8 mouse cellular contexts compared by ENCODE assay signal in genomic region chr19:4981767-4982166, GRCm38 (mm10). TPM values are rescaled to one million over a fixed set of nuclear protein-coding genes. Genes with fewer than 3 reads are reported as not detected.
DNase-seq lines count a peak whose midpoint lies in the region; ATAC-seq and TF ChIP-seq lines count a peak whose summit lies in the region.

No protein-coding gene starts in this region.

- no peak for ATAC-seq in forebrain, embryonic 11.5 days (replicated peaks; ENCODE audit: low FRiP score)
- no peak for ATAC-seq in forebrain, embryonic 13.5 days
- no peak for ATAC-seq in embryonic facial prominence, embryonic 14.5 days (ENCODE audit: low read depth)

- no peak overlapping the region for H3K9ac ChIP-seq in forebrain, embryonic 11.5 days (ENCODE audit: low read length)
- H3K9ac ChIP-seq in forebrain, embryonic 13.5 days: no peak overlapping the region
- no peak overlapping the region for H3K9ac ChIP-seq in embryonic facial prominence, embryonic 14.5 days (ENCODE audit: low read depth, low read length)

- no peaks in the 10 kb centered on the region for H3K9me3 ChIP-seq in forebrain, embryonic 11.5 days (ENCODE audit: control insufficient read depth, low read length)
- no peaks in the 10 kb centered on the region for H3K9me3 ChIP-seq in forebrain, embryonic 13.5 days (replicated peaks)
- no peaks in the 10 kb centered on the region for H3K9me3 ChIP-seq in embryonic facial prominence, embryonic 14.5 days (ENCODE audit: control insufficient read depth, low read length)

- TF ChIP-seq POLR2A in small intestine, adult 2 months (IDR thresholded peaks at IDR 0.05; ENCODE audit: low read depth, low read length): no peak

- H3K4me3 ChIP-seq in forebrain, embryonic 11.5 days (ENCODE audit: low read depth, low read length): no peak overlapping the region
- H3K4me3 ChIP-seq in forebrain, embryonic 13.5 days: no peak overlapping the region
- no peak overlapping the region for H3K4me3 ChIP-seq in embryonic facial prominence, embryonic 14.5 days (ENCODE audit: low read depth, low read length)
- no peak overlapping the region for H3K4me3 ChIP-seq in small intestine, adult 2 months (ENCODE audit: low read depth, low read length)

- H3K27me3 ChIP-seq in forebrain, embryonic 11.5 days (ENCODE audit: control insufficient read depth, insufficient read depth, low read length): peaks cover 12% of the 10 kb centered on the region
- H3K27me3 ChIP-seq in forebrain, embryonic 13.5 days: peaks cover 41% of the 10 kb centered on the region
- H3K27me3 ChIP-seq in embryonic facial prominence, embryonic 14.5 days (replicated peaks; ENCODE audit: control insufficient read depth, insufficient read depth, low read length): peaks cover 21% of the 10 kb centered on the region
- 0 out of 2 replicates have a peak, but pooled peaks cover 6% of the 10 kb centered on the region for H3K27me3 ChIP-seq in small intestine, adult 2 months (ENCODE audit: control insufficient read depth, insufficient read depth, low read length)

- TF ChIP-seq CTCF in small intestine, adult 2 months (IDR thresholded peaks at IDR 0.05; ENCODE audit: extremely low read depth, insufficient read length, insufficient replicate concordance, low read depth, low read length): peak; percentile 75; the same call in 1 of the 2 replicates

- peak; percentile 57 for DNase-seq in forebrain, embryonic 11.5 days (ENCODE audit: low spot score)
- DNase-seq in right cerebral cortex, adult 18-20 months: peak; percentile 66
- DNase-seq in right cerebral cortex, postnatal 14 days: no peak
- DNase-seq in adrenal gland, postnatal 10 days: peak; percentile 60
- peak; percentile 59 for DNase-seq in embryonic facial prominence, embryonic 14.5 days (ENCODE audit: low spot score)
- DNase-seq in left cerebral cortex, postnatal 14 days (ENCODE audit: low spot score in 2 of 2): peak; percentile 80

- intact Hi-C loops in left cerebral cortex, postnatal 14 days (cut with DNase I): loop anchor here (1.0 kb wide), 1 partner anchor 21 kb away; no protein-coding TSS in a partner anchor

- H3K27ac ChIP-seq in forebrain, embryonic 11.5 days (ENCODE audit: low read depth, low read length): no peak overlapping the region
- no peak overlapping the region for H3K27ac ChIP-seq in forebrain, embryonic 13.5 days
- H3K27ac ChIP-seq in embryonic facial prominence, embryonic 14.5 days (replicated peaks; ENCODE audit: low read depth, low read length): no peak overlapping the region
- H3K27ac ChIP-seq in small intestine, adult 2 months (ENCODE audit: insufficient read depth, low read depth, low read length): no peak overlapping the region

- no peak overlapping the region for H3K4me2 ChIP-seq in forebrain, embryonic 11.5 days (ENCODE audit: low read depth, low read length, severe bottlenecking)
- H3K4me2 ChIP-seq in forebrain, embryonic 13.5 days: no peak overlapping the region
- H3K4me2 ChIP-seq in embryonic facial prominence, embryonic 14.5 days (ENCODE audit: low read depth, low read length): no peak overlapping the region

- H3K36me3 ChIP-seq in forebrain, embryonic 11.5 days (ENCODE audit: control insufficient read depth, insufficient read depth, low read length): no peaks in the 10 kb centered on the region
- H3K36me3 ChIP-seq in forebrain, embryonic 13.5 days (ENCODE audit: poor library complexity, severe bottlenecking): no peaks in the 10 kb centered on the region
- H3K36me3 ChIP-seq in embryonic facial prominence, embryonic 14.5 days (ENCODE audit: control insufficient read depth, insufficient read depth, low read length): no peaks in the 10 kb centered on the region
- no peaks in the 10 kb centered on the region for H3K36me3 ChIP-seq in small intestine, adult 2 months (ENCODE audit: control insufficient read depth, insufficient read depth, low read length)

- H3K4me1 ChIP-seq in forebrain, embryonic 11.5 days (replicated peaks; ENCODE audit: control insufficient read depth, insufficient read depth, low read length): no peaks in the 10 kb centered on the region
- no peaks in the 10 kb centered on the region for H3K4me1 ChIP-seq in forebrain, embryonic 13.5 days
- H3K4me1 ChIP-seq in embryonic facial prominence, embryonic 14.5 days (ENCODE audit: control insufficient read depth, insufficient read depth, low read length): no peaks in the 10 kb centered on the region
- H3K4me1 ChIP-seq in small intestine, adult 2 months (ENCODE audit: control insufficient read depth, insufficient read depth, insufficient read length, low read length): no peaks in the 10 kb centered on the region

RNA-seq across cellular contexts. Expression of gene Npas4, which starts 8.3 kb away (rescaled TPM):
- polyA plus RNA-seq in forebrain, embryonic 11.5 days (2014; fragmentation: Nextera tagmentation; extraction: Ambion mirVana): not detected in 2 replicates
- polyA plus RNA-seq in forebrain, embryonic 13.5 days (2015; fragmentation: Nextera tagmentation; extraction: Ambion mirVana): 0.10 and 0.18 TPM in 2 replicates
- under 1 TPM; 0.15 to 0.24 TPM for total RNA-seq in adrenal gland, postnatal 10 days (2021)
- 0.07 TPM in 1 of 2 replicates, not detected in the other for polyA plus RNA-seq in embryonic facial prominence, embryonic 14.5 days (2014; fragmentation: Nextera tagmentation; extraction: Ambion mirVana)
- 10 to 100 TPM; 10.7 to 11.3 TPM for total RNA-seq in left cerebral cortex, postnatal 14 days (2021)
- 0.96 and 1.1 TPM in 2 replicates for polyA plus RNA-seq in small intestine, adult 2 months (2012; rRNA removed)

RNA-seq across cellular contexts. Expression of gene Mrpl11, which starts 19.8 kb away (rescaled TPM):
- 136 and 145 TPM in 2 replicates for polyA plus RNA-seq in forebrain, embryonic 11.5 days (2014; fragmentation: Nextera tagmentation; extraction: Ambion mirVana)
- 128 and 135 TPM in 2 replicates for polyA plus RNA-seq in forebrain, embryonic 13.5 days (2015; fragmentation: Nextera tagmentation; extraction: Ambion mirVana)
- 10 to 100 TPM; 72.0 to 75.1 TPM for total RNA-seq in adrenal gland, postnatal 10 days (2021)
- 104 and 109 TPM in 2 replicates for polyA plus RNA-seq in embryonic facial prominence, embryonic 14.5 days (2014; fragmentation: Nextera tagmentation; extraction: Ambion mirVana)
- total RNA-seq in left cerebral cortex, postnatal 14 days (2021): 10 to 100 TPM; 60.2 to 61.9 TPM
- polyA plus RNA-seq in small intestine, adult 2 months (2012; rRNA removed): 3.7 and 9.3 TPM in 2 replicates

RNA-seq across cellular contexts. Expression of gene Peli3, which starts 38.8 kb away (rescaled TPM):
- polyA plus RNA-seq in forebrain, embryonic 11.5 days (2014; fragmentation: Nextera tagmentation; extraction: Ambion mirVana): 2.1 and 2.5 TPM in 2 replicates
- 5.7 TPM in 2 replicates for polyA plus RNA-seq in forebrain, embryonic 13.5 days (2015; fragmentation: Nextera tagmentation; extraction: Ambion mirVana)
- 1 to 10 TPM; 2.8 to 3.9 TPM for total RNA-seq in adrenal gland, postnatal 10 days (2021)
- 2.0 and 2.3 TPM in 2 replicates for polyA plus RNA-seq in embryonic facial prominence, embryonic 14.5 days (2014; fragmentation: Nextera tagmentation; extraction: Ambion mirVana)
- total RNA-seq in left cerebral cortex, postnatal 14 days (2021): 10 to 100 TPM; 15.9 to 17.2 TPM
- polyA plus RNA-seq in small intestine, adult 2 months (2012; rRNA removed): 1.4 and 1.6 TPM in 2 replicates

RNA-seq across cellular contexts. Expression of gene Slc29a2, which starts 41.9 kb away (rescaled TPM):
- polyA plus RNA-seq in forebrain, embryonic 11.5 days (2014; fragmentation: Nextera tagmentation; extraction: Ambion mirVana): 5.5 and 8.3 TPM in 2 replicates
- polyA plus RNA-seq in forebrain, embryonic 13.5 days (2015; fragmentation: Nextera tagmentation; extraction: Ambion mirVana): 6.9 and 8.3 TPM in 2 replicates
- total RNA-seq in adrenal gland, postnatal 10 days (2021): 1 to 10 TPM; 3.2 to 5.1 TPM
- polyA plus RNA-seq in embryonic facial prominence, embryonic 14.5 days (2014; fragmentation: Nextera tagmentation; extraction: Ambion mirVana): 4.0 and 4.1 TPM in 2 replicates
- total RNA-seq in left cerebral cortex, postnatal 14 days (2021): 10 to 100 TPM; 17.2 to 21.6 TPM
- polyA plus RNA-seq in small intestine, adult 2 months (2012; rRNA removed): 2.6 and 4.4 TPM in 2 replicates

RNA-seq across cellular contexts. Expression of gene Dpp3, which starts 53.7 kb away (rescaled TPM):
- polyA plus RNA-seq in forebrain, embryonic 11.5 days (2014; fragmentation: Nextera tagmentation; extraction: Ambion mirVana): 152 and 172 TPM in 2 replicates
- 118 and 132 TPM in 2 replicates for polyA plus RNA-seq in forebrain, embryonic 13.5 days (2015; fragmentation: Nextera tagmentation; extraction: Ambion mirVana)
- total RNA-seq in adrenal gland, postnatal 10 days (2021): 10 to 100 TPM; 74.1 to 83.4 TPM
- polyA plus RNA-seq in embryonic facial prominence, embryonic 14.5 days (2014; fragmentation: Nextera tagmentation; extraction: Ambion mirVana): 78.8 and 95.0 TPM in 2 replicates
- 10 to 100 TPM; 56.2 to 60.4 TPM for total RNA-seq in left cerebral cortex, postnatal 14 days (2021)
- polyA plus RNA-seq in small intestine, adult 2 months (2012; rRNA removed): 66.9 and 132 TPM in 2 replicates

Comparison
In these comparisons a context has a peak if more than half of its experiments do, and no peak if none do; other contexts are left out.
1. RNA of gene Mrpl11, which starts 19.8 kb away (polyA plus RNA-seq): 136 to 145 TPM in forebrain, embryonic 11.5 days, 128 to 135 TPM in forebrain, embryonic 13.5 days and 104 to 109 TPM in embryonic facial prominence, embryonic 14.5 days; 3.7 to 9.3 TPM in small intestine, adult 2 months; every median in the first group is over 10 times any median in the second.